Mouse (Mus musculus) neural tube, embryonic 11.5 days (tissue): Measurements from ENCODE around the gene Klk11. TPM values are rescaled to one million over a fixed set of nuclear protein-coding genes. Genes with fewer than 3 reads are reported as not detected.

Experiments used
- ATAC-seq: fragments of 200-750 bp; cut with Nextera tagmentation; 2 replicates; pipeline ENCODE4 v1.8.0; 2017; ENCODE audit warnings: moderate number of reproducible peaks, mild to moderate bottlenecking, moderate TSS enrichment, moderate library complexity; ENCODE audit not compliant: insufficient read depth, low FRiP score, low TSS enrichment
- DNase-seq: peaks from one replicate; pipeline ENCODE4 v3.0.0-alpha.2; 2015; ENCODE audit warnings: low spot score
- H3K27ac ChIP-seq: fragments of 300-500 bp; sonication (generic); 2 replicates; pipeline ENCODE4 v1.5.1; 2014; ENCODE audit warnings: low read depth, mild to moderate bottlenecking, low read length
- H3K27me3 ChIP-seq: fragments of 300-500 bp; sonication (generic); 2 replicates; pipeline ENCODE4 v1.6.1; 2014; ENCODE audit warnings: mild to moderate bottlenecking, low read length, mixed read lengths; ENCODE audit not compliant: control insufficient read depth, insufficient read depth
- H3K36me3 ChIP-seq: fragments of 300-500 bp; sonication (generic); 2 replicates; pipeline ENCODE4 v1.6.1; 2014; ENCODE audit warnings: mild to moderate bottlenecking, low read length, moderate library complexity, mixed read lengths; ENCODE audit not compliant: control insufficient read depth, insufficient read depth
- H3K4me1 ChIP-seq: fragments of 300-500 bp; sonication (generic); 2 replicates; pipeline ENCODE4 v1.6.1; 2014; ENCODE audit warnings: low read length, mixed read lengths; ENCODE audit not compliant: control insufficient read depth, insufficient read depth
- H3K4me2 ChIP-seq: fragments of 300-500 bp; sonication (generic); 2 replicates; pipeline ENCODE4 v1.6.1; 2014; ENCODE audit warnings: low read depth, mild to moderate bottlenecking, moderate library complexity
- H3K4me3 ChIP-seq: fragments of 300-500 bp; sonication (generic); 2 replicates; pipeline ENCODE4 v1.5.1; 2014; ENCODE audit warnings: low read depth, low read length
- H3K9ac ChIP-seq: fragments of 300-500 bp; sonication (generic); 2 replicates; pipeline ENCODE4 v1.6.1; 2014; ENCODE audit warnings: mild to moderate bottlenecking, low read length
- H3K9me3 ChIP-seq: fragments of 300-500 bp; sonication (generic); 2 replicates; pipeline ENCODE4 v1.6.1; 2016; ENCODE audit warnings: low read length; ENCODE audit not compliant: control insufficient read depth
- WGBS: fragments of 180-500 bp; shearing (Covaris S2); extraction: QIAGEN DNeasy Blood & Tissue Kit; methylation state at CpG from one replicate; pipeline ENCODE4 v1.1.7; 2014; 5-methylcytosine and 5-hydroxymethylcytosine counted together
- polyA plus RNA-seq: library from polyadenylated mRNA; unstranded; fragments of >200 nt; fragmentation: Nextera tagmentation; extraction: Ambion mirVana; gene quantifications from 2 replicates; pipeline ENCODE4 v1.2.1, GENCODE M21; 2014

The Klk11 gene
- polyA plus RNA-seq, result not detected in 2 replicates

GRCm38 (mm10) chr7:43774364-43774763 lies at the start of gene Klk11:
Gene Klk11 (plus strand): TSS chr7:43774604.
- DNase-seq (no peak), ATAC-seq (no peak)
- Histone ChIP-seq H3K36me3 (no peaks in the 10 kb centered on the region), H3K9ac (no peak within 1 kb of the TSS; the same call in 1 of the 2 replicates), H3K4me1 (no peaks in the 10 kb centered on the region), H3K4me3 (no peak within 1 kb of the TSS), H3K27ac (no peak within 1 kb of the TSS), H3K27me3 (no peaks in the 10 kb centered on the region), H3K4me2 (no peak within 1 kb of the TSS), H3K9me3 (no peaks in the 10 kb centered on the region)
- WGBS, result 94% methylated on average over 5 of the region's 5 CpGs

GRCm38 (mm10) chr7:43747788-43748187 lies 26.6 kb upstream of the Klk11 start:
- Histone ChIP-seq H3K36me3 (no peaks in the 10 kb centered on the region), H3K9ac (no peak overlapping the region), H3K27me3 (no peaks in the 10 kb centered on the region), H3K4me3 (no peak overlapping the region), H3K27ac (no peak overlapping the region), H3K4me1 (no peaks in the 10 kb centered on the region), H3K9me3 (no peaks in the 10 kb centered on the region), H3K4me2 (no peak overlapping the region)
- WGBS, result 81% methylated on average over 1 of the region's 1 CpGs
- no peak for ATAC-seq
- no peak for DNase-seq

- no peak overlapping the region for H3K27ac ChIP-seq
- H3K4me2 ChIP-seq, result no peak overlapping the region
- no peak overlapping the region for H3K4me3 ChIP-seq
- H3K4me1 ChIP-seq, result no peaks in the 10 kb centered on the region
- no peaks in the 10 kb centered on the region for H3K9me3 ChIP-seq
- DNase-seq (no peak), ATAC-seq (no peak)
- H3K36me3 ChIP-seq, result no peaks in the 10 kb centered on the region
- H3K27me3 ChIP-seq, result no peaks in the 10 kb centered on the region
- H3K9ac ChIP-seq, result no peak overlapping the region
- WGBS, result 67% methylated on average over 2 of the region's 2 CpGs
These were observed 21.6 kb upstream of the Klk11 start for GRCm38 (mm10) chr7:43752806-43753205.

- no peaks in the 10 kb centered on the region for H3K27me3 ChIP-seq
- H3K36me3 ChIP-seq, result no peaks in the 10 kb centered on the region
- WGBS, result 55% methylated on average over 8 of the region's 8 CpGs
- H3K4me3 ChIP-seq, result no peak overlapping the region
- DNase-seq (no peak), ATAC-seq (no peak)
- H3K4me2 ChIP-seq, result no peak overlapping the region
- no peaks in the 10 kb centered on the region for H3K4me1 ChIP-seq
- no peak overlapping the region for H3K27ac ChIP-seq
- H3K9ac ChIP-seq, result no peak overlapping the region
- no peaks in the 10 kb centered on the region for H3K9me3 ChIP-seq
These were observed 7.9 kb upstream of the Klk11 start for GRCm38 (mm10) chr7:43766484-43766883.

- DNase-seq (no peak), ATAC-seq (no peak)
- Histone ChIP-seq H3K27ac (no peak within 1 kb of the TSS), H3K4me3 (no peak within 1 kb of the TSS), H3K27me3 (no peaks in the 10 kb centered on the region), H3K9ac (no peak within 1 kb of the TSS), H3K9me3 (no peaks in the 10 kb centered on the region), H3K4me2 (no peak within 1 kb of the TSS), H3K4me1 (no peaks in the 10 kb centered on the region), H3K36me3 (no peaks in the 10 kb centered on the region)
- WGBS, result 85% methylated on average over 4 of the region's 4 CpGs
These were observed 5.8 kb upstream of the Klk11 start, which contains the start of gene Klk12 for GRCm38 (mm10) chr7:43768597-43768996. Gene Klk12 (plus strand): TSS chr7:43768897.

GRCm38 (mm10) chr7:43769636-43770035 lies 4.8 kb upstream of the Klk11 start:
- Histone ChIP-seq H3K27me3 (no peaks in the 10 kb centered on the region), H3K9me3 (no peaks in the 10 kb centered on the region), H3K4me3 (no peak overlapping the region), H3K27ac (no peak overlapping the region), H3K4me1 (no peaks in the 10 kb centered on the region), H3K9ac (no peak overlapping the region), H3K4me2 (no peak overlapping the region), H3K36me3 (no peaks in the 10 kb centered on the region)
- no peak for ATAC-seq
- 91% methylated on average over 8 of the region's 8 CpGs for WGBS
- no peak for DNase-seq

- Histone ChIP-seq H3K9ac (no peak overlapping the region), H3K27ac (no peak overlapping the region), H3K36me3 (no peaks in the 10 kb centered on the region), H3K27me3 (no peaks in the 10 kb centered on the region), H3K4me2 (no peak overlapping the region), H3K9me3 (no peaks in the 10 kb centered on the region), H3K4me3 (no peak overlapping the region), H3K4me1 (no peaks in the 10 kb centered on the region)
- WGBS, result 95% methylated on average over 10 of the region's 10 CpGs
- DNase-seq, result no peak
- ATAC-seq, result no peak
These were observed 3.7 kb upstream of the Klk11 start for GRCm38 (mm10) chr7:43770701-43771100.

- Histone ChIP-seq H3K9ac (no peak overlapping the region), H3K27me3 (no peaks in the 10 kb centered on the region), H3K4me1 (no peaks in the 10 kb centered on the region), H3K9me3 (no peaks in the 10 kb centered on the region), H3K4me3 (no peak overlapping the region), H3K27ac (no peak overlapping the region), H3K36me3 (no peaks in the 10 kb centered on the region), H3K4me2 (no peak overlapping the region)
- ATAC-seq (no peak), DNase-seq (no peak)
- WGBS, result 90% methylated on average over 6 of the region's 6 CpGs
These were observed 2.5 kb upstream of the Klk11 start for GRCm38 (mm10) chr7:43771916-43772315.

GRCm38 (mm10) chr7:43772901-43773300 lies 1.5 kb upstream of the Klk11 start:
- ATAC-seq, result no peak
- Histone ChIP-seq H3K4me2 (no peak overlapping the region), H3K4me3 (no peak overlapping the region), H3K27me3 (no peaks in the 10 kb centered on the region), H3K36me3 (no peaks in the 10 kb centered on the region), H3K4me1 (no peaks in the 10 kb centered on the region), H3K9me3 (no peaks in the 10 kb centered on the region), H3K9ac (no peak overlapping the region), H3K27ac (no peak overlapping the region)
- WGBS, result 67% methylated on average over 3 of the region's 3 CpGs
- no peak for DNase-seq
